Mouse (Mus musculus) cortical plate, adult 2 months (tissue): ENCODE measurements around the gene Cdk5r1. TPM values are rescaled to one million over a fixed set of nuclear protein-coding genes. Genes with fewer than 3 reads are reported as not detected.

Experiments used
- H3K27ac ChIP-seq: fragments of 200-500 bp; 2 replicates; pipeline ENCODE4 v1.5.1; 2012; ENCODE audit warnings: low read length, control low read depth, inconsistent platforms; ENCODE audit not compliant: insufficient read depth
- H3K4me1 ChIP-seq: fragments of 200-500 bp; 2 replicates; pipeline ENCODE4 v1.6.1; 2011; ENCODE audit warnings: low read length; ENCODE audit not compliant: control insufficient read depth, insufficient read depth
- H3K4me3 ChIP-seq: fragments of 200-500 bp; 2 replicates; pipeline ENCODE4 v1.5.1; 2011; ENCODE audit warnings: mild to moderate bottlenecking, low read length, control low read depth; ENCODE audit not compliant: insufficient read depth
- CTCF ChIP-seq: fragments of 200-500 bp; IDR thresholded peaks from 2 replicates; pipeline ENCODE4 v1.5.1; 2011; ENCODE audit warnings: mild to moderate bottlenecking, control low read depth, low read length; ENCODE audit not compliant: insufficient read depth; ENCODE audit errors: extremely low read depth
- POLR2A ChIP-seq: fragments of 200-500 bp; IDR thresholded peaks from 2 replicates; pipeline ENCODE4 v1.6.1; 2011; ENCODE audit warnings: mild to moderate bottlenecking, low read length, control low read depth; ENCODE audit not compliant: insufficient read depth; ENCODE audit errors: extremely low read depth
- polyA plus RNA-seq: library from polyadenylated mRNA; depleted of rRNA; stranded (reverse); fragments of >200 nt; gene quantifications from 2 replicates; pipeline ENCODE4 v1.2.3, GENCODE M21; 2012

The Cdk5r1 gene
- polyA plus RNA-seq, 1 experiment: 234 TPM

- TF ChIP-seq CTCF (no peak), POLR2A (no peak)
- peaks cover 20% of the 10 kb centered on the region for H3K4me1 ChIP-seq
- H3K27ac ChIP-seq: peak overlapping the region; percentile 81
These were observed 12.5 kb downstream of the Cdk5r1 start for GRCm38 (mm10) chr11:80489172-80489881.

GRCm38 (mm10) chr11:80489882-80490196 lies 13.0 kb downstream of the Cdk5r1 start:
- H3K27ac ChIP-seq: peak overlapping the region; percentile 81
- no peak overlapping the region for H3K4me3 ChIP-seq
- TF ChIP-seq CTCF (no peak), POLR2A (no peak)
- H3K4me1 ChIP-seq: peaks cover 20% of the 10 kb centered on the region

More at GRCm38 (mm10) chr11:80489172-80489881, 12.5 kb downstream of the Cdk5r1 start:
- H3K4me3 ChIP-seq: no peak overlapping the region

DNA sequence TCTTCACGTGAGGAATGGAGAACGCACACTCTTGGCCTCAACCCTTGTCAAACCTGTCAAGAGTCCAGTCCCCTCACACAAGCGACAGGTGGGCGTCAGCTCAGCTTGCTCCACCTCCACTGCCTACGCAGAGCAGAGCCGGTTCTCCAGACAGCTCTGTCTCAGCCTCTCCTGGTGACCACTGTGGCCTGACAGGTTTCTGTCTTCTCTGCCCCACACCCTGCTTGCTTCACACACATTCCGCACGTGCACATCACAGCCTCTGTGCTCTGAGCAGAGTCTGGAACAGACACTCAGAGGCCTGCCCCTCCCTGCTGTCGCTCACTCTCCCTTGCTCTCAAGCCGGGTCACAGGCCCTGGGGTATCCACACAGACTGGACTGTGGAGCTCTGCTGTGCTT lies 14.0 kb downstream of the Cdk5r1 start:
- Histone ChIP-seq H3K27ac (no peak overlapping the region), H3K4me3 (no peak overlapping the region), H3K4me1 (peaks cover 18% of the 10 kb centered on the region)
- no peak for TF ChIP-seq CTCF
- TF ChIP-seq POLR2A: no peak

DNA sequence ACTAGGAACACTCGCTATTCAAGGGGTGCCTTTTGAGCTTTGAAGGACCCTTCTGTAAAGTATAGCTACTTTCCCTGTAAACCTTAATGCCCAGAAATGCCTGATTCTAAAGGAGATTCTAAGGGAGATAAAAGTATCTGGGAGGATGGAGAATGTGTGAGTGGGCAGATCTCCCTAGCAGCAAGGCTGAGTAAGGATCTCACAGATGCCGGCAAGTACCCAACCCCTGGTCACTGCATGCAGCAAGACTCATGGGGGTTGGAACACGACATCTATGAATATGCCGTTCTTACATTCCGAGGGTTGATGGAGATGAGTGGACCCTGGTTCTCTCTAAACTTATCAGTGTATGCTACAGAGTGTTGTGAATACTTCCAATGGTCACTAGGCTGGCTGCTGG lies 16.4 kb downstream of the Cdk5r1 start:
- TF ChIP-seq CTCF: no peak
- no peak for TF ChIP-seq POLR2A
- Histone ChIP-seq H3K4me1 (peaks cover 20% of the 10 kb centered on the region), H3K27ac (no peak overlapping the region), H3K4me3 (no peak overlapping the region)

DNA sequence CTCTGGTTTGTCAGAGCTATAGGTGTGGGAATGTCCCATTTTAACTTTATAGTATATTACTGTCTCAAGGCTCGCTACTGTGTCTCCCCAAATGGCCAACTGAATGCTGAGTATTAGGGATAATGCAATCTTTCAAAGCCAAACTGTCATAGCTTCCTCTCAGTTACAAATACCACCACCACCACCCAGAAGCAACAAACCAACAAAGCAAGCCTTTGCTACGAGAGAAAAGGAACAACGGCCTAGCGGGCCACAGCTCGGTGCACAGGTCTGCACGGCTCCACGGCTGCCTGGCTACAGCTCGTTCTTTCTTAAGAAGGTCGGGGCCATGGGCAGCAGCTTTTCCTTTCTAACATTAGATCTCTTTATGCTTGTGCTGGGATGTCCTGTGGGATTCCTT lies 18.0 kb downstream of the Cdk5r1 start:
- TF ChIP-seq POLR2A (no peak), CTCF (no peak)
- H3K4me1 ChIP-seq: peaks cover 26% of the 10 kb centered on the region
- no peak overlapping the region for H3K4me3 ChIP-seq
- no peak overlapping the region for H3K27ac ChIP-seq

GRCm38 (mm10) chr11:80495972-80496371 lies 19.1 kb downstream of the Cdk5r1 start:
- H3K4me1 ChIP-seq: peaks cover 22% of the 10 kb centered on the region
- 0 out of 2 replicates have a peak overlapping the region, but pooled peaks have one; percentile 10 for H3K27ac ChIP-seq
- no peak for TF ChIP-seq CTCF
- no peak for TF ChIP-seq POLR2A
- no peak overlapping the region for H3K4me3 ChIP-seq

- H3K4me3 ChIP-seq: no peak overlapping the region
- TF ChIP-seq POLR2A (no peak), CTCF (no peak)
- H3K27ac ChIP-seq: no peak overlapping the region
- peaks cover 22% of the 10 kb centered on the region for H3K4me1 ChIP-seq
These were observed 19.8 kb downstream of the Cdk5r1 start for GRCm38 (mm10) chr11:80496640-80497039.

DNA sequence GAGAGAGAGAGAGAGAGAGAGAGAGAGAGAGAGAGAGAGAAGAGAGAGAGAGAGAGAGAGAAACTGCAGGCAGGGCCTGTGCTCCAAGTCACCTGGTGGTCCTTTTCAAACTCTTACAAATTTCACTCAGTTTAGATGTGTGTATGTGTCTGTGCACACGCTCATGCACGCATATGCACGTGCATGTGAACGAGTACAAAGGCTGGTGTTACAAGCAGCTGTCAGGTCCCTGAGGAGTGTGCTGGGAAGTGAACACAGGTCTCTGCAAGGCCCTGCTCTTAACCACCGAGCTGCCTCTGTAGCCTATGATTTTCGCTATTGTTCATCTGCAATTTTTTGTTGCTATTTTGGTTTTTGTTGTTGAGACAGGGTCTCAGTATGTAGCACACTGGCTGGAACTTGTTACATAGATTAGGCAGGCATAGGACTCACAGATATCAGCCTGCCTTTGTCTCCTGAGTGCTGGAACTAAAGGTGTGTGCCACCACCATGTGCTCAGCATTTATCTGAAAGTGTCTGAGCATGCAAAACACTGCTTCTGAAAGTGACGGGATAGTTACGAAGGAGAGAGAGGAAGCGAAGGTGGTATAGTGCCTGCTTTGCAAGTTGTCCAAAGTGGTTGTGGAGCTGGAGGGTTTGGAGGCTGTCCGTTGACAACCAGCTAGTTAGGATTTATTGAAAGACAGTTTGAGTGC lies 20.5 kb downstream of the Cdk5r1 start:
- TF ChIP-seq POLR2A (no peak), CTCF (no peak)
- Histone ChIP-seq H3K4me1 (peaks cover 22% of the 10 kb centered on the region), H3K4me3 (no peak overlapping the region), H3K27ac (no peak overlapping the region)

DNA sequence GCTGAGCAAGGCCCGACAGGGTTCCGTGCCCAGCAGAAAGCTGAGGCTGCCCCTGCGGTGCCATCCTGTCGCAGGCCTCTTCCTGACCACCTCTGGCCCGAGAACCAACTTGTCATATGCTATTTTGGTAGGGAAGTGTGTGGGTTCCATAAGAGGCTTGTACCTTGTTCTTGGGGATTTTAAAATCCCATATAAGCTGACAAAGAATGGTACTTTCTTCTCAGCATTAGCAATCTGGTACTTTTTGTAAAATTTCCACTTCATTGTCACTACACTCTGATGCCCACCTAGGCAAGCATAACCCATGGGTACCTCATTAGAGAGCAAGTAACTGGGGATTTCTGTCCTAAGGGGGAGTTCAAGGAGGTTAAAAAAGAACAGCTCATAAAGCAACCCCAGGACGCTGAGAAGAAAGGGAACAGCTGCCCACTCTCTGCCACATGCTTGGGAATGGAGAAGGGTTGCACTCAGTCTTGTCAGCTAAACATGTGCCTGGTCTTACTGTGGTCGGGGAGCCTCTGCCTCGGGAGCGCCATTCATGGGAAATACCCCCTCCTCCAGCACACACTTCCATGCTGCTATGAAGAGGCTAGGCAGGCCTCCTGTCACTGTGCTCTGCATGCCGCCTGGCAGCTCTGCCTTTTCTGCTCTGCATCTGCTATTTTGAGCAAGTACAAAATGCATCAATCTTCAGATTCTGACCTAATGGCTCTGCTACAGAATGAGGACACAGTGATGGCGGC lies 21.7 kb downstream of the Cdk5r1 start:
- H3K27ac ChIP-seq: peak overlapping the region; percentile 63
- TF ChIP-seq POLR2A (no peak), CTCF (no peak)
- peaks cover 22% of the 10 kb centered on the region for H3K4me1 ChIP-seq
- H3K4me3 ChIP-seq: no peak overlapping the region
